Mouse (Mus musculus) megakaryocyte, embryonic 14.5 days (primary cell): ENCODE data around the gene Nkiras2.

Source experiments
- FLI1 ChIP-seq: IDR thresholded peaks from 2 replicates; pipeline ENCODE4 v1.6.1; 2012; ENCODE audit warnings: low read length, inconsistent platforms, mixed read lengths
- GATA1 ChIP-seq: IDR thresholded peaks from 3 replicates; pipeline ENCODE4 v1.6.1; 2012; ENCODE audit warnings: mixed read lengths, low read length, inconsistent platforms, borderline replicate concordance

DNA sequence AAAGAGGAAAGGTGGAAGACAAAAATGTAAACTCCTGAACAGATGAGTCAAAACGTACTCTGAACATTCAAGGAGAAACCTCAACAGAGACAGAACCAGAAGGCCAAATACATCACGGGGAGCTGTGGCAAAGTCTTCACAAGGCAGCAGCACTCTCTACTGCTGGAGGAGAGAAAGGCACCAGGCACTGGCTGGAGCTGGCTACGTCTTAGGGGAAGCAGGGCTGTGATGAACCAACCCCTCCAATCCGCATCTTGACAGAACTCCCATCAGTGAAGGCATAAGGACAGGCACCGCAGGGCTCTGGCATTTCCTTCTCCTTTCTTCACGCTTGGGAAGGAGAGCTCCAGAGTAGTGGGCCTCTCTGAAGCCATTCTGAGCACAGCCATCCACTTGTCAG lies 7.4 kb upstream of the Nkiras2 start:
- TF ChIP-seq GATA1 = no peak
- TF ChIP-seq FLI1 = no peak
